Mouse (Mus musculus) hindlimb bud, embryonic 11.5 days (tissue): ENCODE measurements around the gene Gpr137b.
"Not testable (repeated sequence)": the region's sequence is repeated elsewhere in the genome, so short reads cannot be mapped to it uniquely, and the experiment has no call there.

Experiments
- DNase-seq: peaks from one replicate; pipeline ENCODE4 v3.0.0-alpha.2; 2012; ENCODE audit warnings: low read depth, low spot score; ENCODE audit errors: extremely low spot score

Gpr137b gene

DNA sequence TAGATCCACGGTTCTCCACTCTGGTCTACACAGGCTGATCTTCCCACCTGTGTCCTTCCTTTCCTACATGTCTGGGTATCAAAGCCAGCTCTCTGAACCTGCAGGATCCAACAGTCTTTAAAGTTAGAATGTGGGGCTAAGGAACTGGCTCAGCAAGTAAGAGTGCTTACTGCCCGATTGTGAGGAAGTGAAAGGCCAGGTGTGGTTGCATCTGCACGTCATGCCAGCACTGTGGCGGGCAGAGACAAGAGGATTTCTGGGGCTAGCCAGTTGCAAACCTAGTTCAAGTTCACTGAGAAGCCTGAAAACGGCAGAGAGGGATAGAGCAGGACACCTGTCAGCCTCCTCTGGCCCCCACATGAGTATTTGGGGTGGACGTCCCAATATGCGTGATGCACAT, 22.4 kb downstream of the Gpr137b start:
- DNase-seq = not testable (repeated sequence)

DNA sequence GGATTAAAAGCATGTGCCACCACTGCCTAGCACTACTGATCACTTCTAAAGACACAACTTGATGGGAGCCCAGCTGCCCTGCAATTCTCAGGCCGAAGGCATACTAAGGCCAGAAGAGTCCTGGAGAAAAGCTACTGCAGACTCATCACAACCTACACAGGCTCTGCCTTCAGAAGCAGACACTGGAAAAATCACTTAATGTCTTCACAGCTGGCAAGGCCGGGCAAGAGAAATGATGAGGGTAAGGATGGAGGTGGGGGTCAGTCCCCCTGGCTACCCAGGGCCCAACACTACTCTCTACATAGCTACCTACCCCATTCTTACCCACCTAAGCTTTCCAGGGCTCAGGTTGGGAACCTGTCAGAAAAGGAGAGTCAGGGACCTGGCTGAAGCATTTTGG, 27.4 kb downstream of the Gpr137b start:
- not testable (repeated sequence) for DNase-seq

DNA sequence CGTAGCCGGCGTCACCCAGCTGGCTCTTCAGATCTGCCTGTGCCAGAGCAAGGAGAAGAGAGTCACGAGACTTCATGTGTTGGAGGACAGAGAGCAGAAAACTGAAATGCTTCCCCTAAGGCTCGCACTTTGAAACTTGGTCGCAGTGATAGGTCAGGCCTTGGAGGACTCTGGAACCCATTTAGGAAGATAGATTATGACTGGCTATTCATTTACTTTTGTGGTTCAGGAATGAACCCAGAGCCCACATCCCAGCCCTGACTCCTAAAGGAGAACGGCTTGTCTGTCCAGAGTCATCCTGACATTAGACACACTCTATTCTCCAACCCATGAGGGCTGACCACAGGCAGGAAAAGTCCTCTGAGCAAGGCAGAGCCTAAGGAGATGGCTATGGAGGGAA, 30.3 kb downstream of the Gpr137b start:
- DNase-seq = not testable (repeated sequence)

DNA sequence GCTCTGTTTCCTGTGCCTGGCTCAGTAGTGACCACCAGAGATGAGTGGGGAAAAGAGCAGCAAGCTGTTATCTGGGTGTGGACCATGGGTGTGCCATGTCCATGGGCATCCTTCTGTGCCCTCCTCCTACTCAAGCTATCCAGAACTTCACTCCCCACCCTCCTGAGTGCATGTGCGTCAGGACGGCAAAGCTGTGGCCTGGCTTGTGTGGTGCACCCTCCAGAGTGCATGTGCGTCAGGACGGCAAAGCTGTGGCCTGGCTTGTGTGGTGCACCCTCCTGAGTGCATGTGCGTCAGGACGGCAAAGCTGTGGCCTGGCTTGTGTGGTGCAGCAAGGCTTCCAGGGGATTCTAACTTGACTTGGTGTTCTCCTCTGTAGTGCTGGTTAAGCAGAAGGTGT, 31.6 kb downstream of the Gpr137b start:
- not testable (repeated sequence) for DNase-seq

DNA sequence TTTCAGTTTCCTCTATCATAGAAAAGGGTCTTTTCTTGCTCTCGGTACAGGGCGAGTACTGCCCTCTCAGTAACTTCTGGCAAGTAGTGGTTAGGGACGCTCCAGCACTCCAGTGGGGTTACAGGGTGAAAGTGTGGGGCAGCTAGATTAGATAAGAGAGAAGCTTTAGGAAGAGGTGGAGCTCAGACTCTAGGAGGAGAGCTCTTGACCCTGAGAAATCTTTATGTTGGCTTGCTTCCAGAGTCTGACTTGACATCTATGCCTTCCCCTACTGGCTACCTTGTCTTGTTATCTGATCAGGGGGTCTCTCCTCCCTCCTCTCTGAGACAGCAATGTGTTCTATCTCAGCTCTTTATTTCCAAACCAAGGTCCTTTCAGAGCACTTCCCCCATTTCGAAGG, 33.8 kb downstream of the Gpr137b start:
- not testable (repeated sequence) for DNase-seq

DNA sequence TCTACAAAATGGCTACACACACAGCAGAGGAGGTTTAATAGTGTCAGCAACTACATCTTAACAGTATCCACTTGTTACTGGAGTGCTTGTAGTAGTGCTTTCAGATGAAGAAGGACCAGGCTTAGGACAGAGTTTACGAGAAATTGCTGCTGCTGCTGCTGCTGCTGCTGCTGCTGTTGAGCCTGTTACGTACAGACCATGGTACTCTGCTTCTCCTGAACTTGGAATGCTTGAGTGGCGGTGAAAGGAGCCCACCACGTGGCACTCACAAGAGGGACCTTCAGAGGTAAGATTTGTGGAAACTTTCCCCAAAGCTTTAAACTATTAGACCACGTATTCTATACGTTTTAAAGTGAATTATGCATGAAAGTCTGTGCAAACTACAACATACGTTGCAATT, 35.2 kb downstream of the Gpr137b start:
- DNase-seq = not testable (repeated sequence)

DNA sequence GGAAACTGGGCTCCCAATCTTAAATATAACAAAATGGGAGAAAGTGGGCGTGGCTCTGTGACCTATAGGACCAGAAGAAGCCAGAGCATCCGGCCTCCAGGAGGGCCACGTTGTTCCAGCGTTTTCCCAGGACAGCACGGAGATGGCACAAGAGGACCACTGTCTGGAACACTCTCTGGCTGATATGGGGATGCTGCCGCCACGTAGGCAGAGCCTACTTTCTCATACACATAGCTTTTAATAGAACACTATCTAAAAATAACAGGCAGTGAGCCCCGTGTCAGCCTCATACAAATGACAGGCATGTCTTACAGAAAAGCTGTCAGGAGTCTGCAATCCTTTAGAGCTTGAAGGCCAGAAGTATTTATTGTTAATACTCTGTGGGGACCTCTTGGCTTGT, 35.7 kb downstream of the Gpr137b start:
- not testable (repeated sequence) for DNase-seq

DNA sequence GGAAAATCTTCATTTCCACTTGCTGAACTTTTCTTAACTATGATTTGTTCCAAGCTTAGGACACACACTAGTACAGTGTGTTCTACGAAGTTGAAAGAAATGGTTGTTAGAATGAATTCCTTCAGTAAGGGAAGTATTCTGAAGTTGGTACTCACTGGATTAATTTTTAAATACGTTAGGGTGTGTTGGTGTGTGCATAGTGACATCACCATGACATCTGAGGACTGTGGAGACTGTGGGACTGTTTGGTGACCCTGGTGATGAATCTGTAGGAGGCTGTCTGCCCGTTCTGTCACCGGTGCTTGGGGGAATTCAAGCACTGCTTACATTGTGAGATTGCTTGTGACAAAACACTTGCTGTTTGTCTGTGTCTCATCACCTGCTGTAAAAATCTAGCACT, 41.7 kb downstream of the Gpr137b start:
- DNase-seq = not testable (repeated sequence)

DNA sequence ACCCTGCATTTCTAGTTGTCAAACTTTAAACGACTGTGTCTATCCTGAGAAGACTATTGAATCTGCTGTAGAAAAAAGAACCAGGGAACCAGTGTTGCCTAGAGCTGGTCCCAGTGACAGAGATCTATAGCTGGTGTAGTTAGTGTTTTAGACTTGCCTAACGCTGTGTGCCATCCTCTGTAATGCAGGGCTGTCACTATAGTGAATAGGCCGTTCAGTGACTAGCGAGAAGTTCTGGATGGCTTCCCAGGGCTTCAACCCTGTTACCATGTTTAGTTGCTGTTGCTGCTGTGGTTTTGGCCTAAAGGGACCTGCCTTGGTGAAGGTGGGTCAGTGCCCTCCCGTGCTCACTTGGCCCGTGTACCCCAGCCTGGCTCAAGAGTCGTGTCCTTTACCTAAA, 43.1 kb downstream of the Gpr137b start:
- not testable (repeated sequence) for DNase-seq

DNA sequence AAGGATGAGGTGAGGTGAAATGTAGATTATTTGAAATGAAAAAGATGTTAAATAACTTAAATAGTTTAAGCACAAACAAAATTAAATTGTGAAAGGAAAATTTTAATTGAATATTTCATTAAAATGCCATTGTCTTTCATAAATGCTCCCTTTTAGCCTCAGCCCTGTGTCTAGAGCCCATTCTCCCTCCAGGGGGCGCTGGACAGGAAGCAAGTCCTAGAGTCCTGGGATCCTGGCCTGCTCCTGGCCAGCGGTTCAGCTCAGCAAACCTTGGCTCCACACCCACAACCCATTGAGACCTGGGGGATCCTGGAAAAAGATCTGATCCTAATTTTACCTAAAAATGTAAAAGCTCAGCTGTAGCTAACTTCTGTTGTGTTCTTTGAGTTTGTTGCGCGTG, 44.5 kb downstream of the Gpr137b start:
- DNase-seq = no peak

DNA sequence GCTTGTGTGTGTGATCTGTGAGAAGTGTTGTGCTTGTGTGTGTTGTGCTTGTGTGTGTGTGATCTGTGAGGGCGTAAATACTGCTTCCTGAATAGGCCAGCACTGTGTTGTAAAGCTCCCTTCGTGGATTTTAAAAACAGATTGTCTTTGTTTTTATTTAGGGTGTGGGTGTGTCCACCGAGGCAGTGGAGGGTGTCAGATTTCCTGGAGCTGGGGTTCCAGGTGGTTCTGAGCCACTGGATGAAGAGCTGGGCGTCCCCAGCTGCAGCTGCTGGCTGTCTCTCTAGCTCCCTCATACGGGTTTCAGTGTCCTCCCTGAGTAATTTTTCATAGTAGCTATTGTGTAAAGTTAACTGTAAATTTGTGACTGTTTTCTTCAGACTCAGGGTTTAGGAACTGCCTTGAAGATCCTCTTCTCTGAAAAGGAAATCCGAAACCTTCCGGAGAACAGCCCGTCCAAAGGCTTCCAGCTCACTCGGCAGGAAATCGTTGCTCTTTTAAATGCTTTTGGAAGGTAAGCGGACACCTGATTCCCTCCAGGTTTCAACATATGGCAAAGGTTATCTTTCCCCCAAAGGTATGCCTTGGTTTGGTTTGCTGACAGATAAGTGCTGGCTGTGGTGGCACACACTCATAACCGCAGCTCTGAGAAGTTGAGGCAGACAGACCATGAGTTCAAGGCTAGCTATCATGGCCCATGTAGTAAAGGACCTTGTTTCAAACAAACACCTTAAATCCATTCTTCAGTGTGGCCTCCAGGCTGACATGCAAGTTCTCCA, 46.0 kb downstream of the Gpr137b start:
- not testable (repeated sequence) for DNase-seq

DNA sequence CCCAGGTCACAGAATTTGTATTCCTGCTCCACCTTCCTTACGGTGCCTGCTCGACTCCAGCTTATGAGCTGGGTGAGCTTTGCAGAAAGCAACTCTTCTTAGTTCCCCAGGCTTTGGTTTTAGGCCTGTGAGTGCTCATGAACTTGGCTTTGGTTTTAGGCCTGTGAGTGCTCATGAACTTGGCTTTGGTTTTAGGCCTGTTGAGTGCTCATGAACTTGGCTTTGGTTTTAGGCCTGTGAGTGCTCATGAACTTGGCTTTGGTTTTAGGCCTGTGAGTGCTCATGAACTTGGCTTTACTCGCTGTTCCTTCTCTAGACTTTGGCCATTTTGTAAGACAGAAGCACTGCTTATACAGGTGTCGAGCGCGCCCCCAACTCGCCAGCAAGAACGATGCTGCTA, 56.5 kb downstream of the Gpr137b start:
- DNase-seq = not testable (repeated sequence)

DNA sequence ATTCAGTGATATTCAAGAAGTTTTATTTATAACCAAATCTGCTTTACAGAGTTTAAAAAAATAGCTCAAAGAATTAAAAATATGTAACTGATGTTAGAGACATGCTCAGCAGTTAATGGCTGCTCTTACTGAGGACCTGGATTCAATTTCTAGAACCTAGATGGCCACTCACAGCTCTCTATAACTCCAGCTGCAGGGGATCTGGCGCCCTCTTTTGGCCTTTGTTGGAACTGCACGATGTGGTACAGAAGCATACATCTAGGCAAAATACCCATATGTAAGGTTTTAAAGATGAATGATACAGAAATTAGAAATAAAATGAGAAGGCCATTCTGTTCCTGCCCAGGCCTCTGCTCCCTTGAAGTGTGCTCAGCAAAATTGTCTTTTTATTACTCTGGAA, 64.9 kb downstream of the Gpr137b start:
- DNase-seq = no peak
